Mouse (Mus musculus) cerebellum, adult 11 months (tissue): ENCODE data around the gene Htr1f.
"Not testable (repeated sequence)": the region's sequence is repeated elsewhere in the genome, so short reads cannot be mapped to it uniquely, and the experiment has no call there.

Experiments
- DNase-seq: peaks from one replicate; pipeline ENCODE4 v3.0.0; 2022

Htr1f gene

GRCm38 (mm10) chr16:65105184-65105931 lies at the start of gene Htr1f:
Gene Htr1f (minus strand): TSS chr16:65105854.
- DNase-seq: no peak

- no peak for DNase-seq
These were observed 34.1 kb upstream of the Htr1f start for GRCm38 (mm10) chr16:65139771-65140170.

GRCm38 (mm10) chr16:65129391-65129790 lies 23.7 kb upstream of the Htr1f start:
- no peak for DNase-seq

GRCm38 (mm10) chr16:65127846-65128245 lies 22.2 kb upstream of the Htr1f start:
- no peak for DNase-seq

- DNase-seq: no peak
These were observed 6.6 kb upstream of the Htr1f start for GRCm38 (mm10) chr16:65112221-65112620.

GRCm38 (mm10) chr16:65093552-65093951 lies 12.1 kb downstream of the Htr1f start:
- DNase-seq: no peak

GRCm38 (mm10) chr16:65083475-65083874 lies 22.2 kb downstream of the Htr1f start:
- DNase-seq: no peak

GRCm38 (mm10) chr16:65069867-65070266 lies 35.8 kb downstream of the Htr1f start:
- DNase-seq: no peak

- no peak for DNase-seq
These were observed 39.4 kb downstream of the Htr1f start for GRCm38 (mm10) chr16:65066264-65066663.

- DNase-seq: not testable (repeated sequence)
These were observed 67.8 kb downstream of the Htr1f start for GRCm38 (mm10) chr16:65037660-65038425.

- DNase-seq: peak; percentile 10
These were observed 76.0 kb downstream of the Htr1f start for GRCm38 (mm10) chr16:65029675-65030074.

GRCm38 (mm10) chr16:65022364-65022763 lies 83.3 kb downstream of the Htr1f start:
- no peak for DNase-seq

GRCm38 (mm10) chr16:65018710-65019109 lies 86.9 kb downstream of the Htr1f start:
- DNase-seq: no peak

GRCm38 (mm10) chr16:65018134-65018533 lies 87.5 kb downstream of the Htr1f start:
- DNase-seq: no peak

- DNase-seq: no peak
These were observed 88.1 kb downstream of the Htr1f start for GRCm38 (mm10) chr16:65017566-65017965.

GRCm38 (mm10) chr16:65015241-65015640 lies 90.4 kb downstream of the Htr1f start:
- DNase-seq: no peak

GRCm38 (mm10) chr16:65001993-65002821 lies 103.4 kb downstream of the Htr1f start:
- no peak for DNase-seq

- no peak for DNase-seq
These were observed 116.3 kb downstream of the Htr1f start for GRCm38 (mm10) chr16:64989279-64989800.

GRCm38 (mm10) chr16:64987564-64987963 lies 118.1 kb downstream of the Htr1f start:
- no peak for DNase-seq

GRCm38 (mm10) chr16:64987049-64987448 lies 118.6 kb downstream of the Htr1f start:
- DNase-seq: no peak

GRCm38 (mm10) chr16:64974636-64975035 lies 131.0 kb downstream of the Htr1f start:
- DNase-seq: no peak

- no peak for DNase-seq
These were observed 131.9 kb downstream of the Htr1f start for GRCm38 (mm10) chr16:64973533-64974305.
